Mouse (Mus musculus) MEL (cell line): Measurements from ENCODE around the gene Caprin1. TPM values are rescaled to one million over a fixed set of nuclear protein-coding genes. Genes with fewer than 3 reads are reported as not detected.

Experiments used
- DNase-seq: peaks from one replicate; pipeline ENCODE4 v3.0.0; 2011; ENCODE audit warnings: low read depth, low spot score
- H3K27ac ChIP-seq: 2 replicates; pipeline ENCODE4 v1.5.1; 2012; ENCODE audit warnings: low read depth, mild to moderate bottlenecking, control low read depth, low read length, moderate library complexity; ENCODE audit not compliant: control insufficient read depth
- H3K27me3 ChIP-seq, 2 experiments: fragments of 150-350 bp in 1 of 2; sonication (generic) in 1 of 2; 2 replicates each; pipeline ENCODE4 v1.6.1; 2012; ENCODE audit warnings: low read length in 2 of 2, mild to moderate bottlenecking in 2 of 2, improper control_type of control experiment in 1 of 2, moderate library complexity in 1 of 2; ENCODE audit not compliant: insufficient read depth in 2 of 2, control insufficient read depth in 1 of 2
- H3K36me3 ChIP-seq, 2 experiments: 2 replicates each; pipeline ENCODE4 v1.6.1; 2012 to 2014; ENCODE audit warnings: low read length in 2 of 2, improper control_type of control experiment in 1 of 2, inconsistent platforms in 1 of 2, mild to moderate bottlenecking in 1 of 2; ENCODE audit not compliant: insufficient read depth in 2 of 2, control insufficient read depth in 1 of 2
- H3K4me1 ChIP-seq, 2 experiments: fragments of 150-350 bp in 1 of 2; sonication (generic) in 1 of 2; 2 replicates each; pipeline ENCODE4 v1.6.1; 2012; ENCODE audit warnings: low read length in 2 of 2, improper control_type of control experiment in 1 of 2, mild to moderate bottlenecking in 1 of 2; ENCODE audit not compliant: insufficient read depth in 2 of 2, control insufficient read depth in 1 of 2
- H3K4me3 ChIP-seq, 2 experiments: fragments of 150-350 bp in 1 of 2; sonication (generic) in 1 of 2; 2 replicates each; pipeline ENCODE4 v1.5.1; 2012; ENCODE audit warnings: low read depth in 2 of 2, low read length in 2 of 2, mild to moderate bottlenecking in 2 of 2, moderate library complexity in 2 of 2, control low read depth in 1 of 2, improper control_type of control experiment in 1 of 2; ENCODE audit not compliant: control insufficient read depth in 1 of 2, insufficient read depth in 1 of 2
- H3K79me2 ChIP-seq: 2 replicates; pipeline ENCODE4 v1.6.1; 2012; ENCODE audit warnings: mild to moderate bottlenecking, low read length, moderate library complexity; ENCODE audit not compliant: control insufficient read depth, poor library complexity, insufficient read depth
- H3K9ac ChIP-seq: 2 replicates; pipeline ENCODE4 v1.6.1; 2012; ENCODE audit warnings: low read depth, mild to moderate bottlenecking, control low read depth, low read length, moderate library complexity; ENCODE audit not compliant: control insufficient read depth, poor library complexity, severe bottlenecking
- H3K9me3 ChIP-seq: fragments of 150-350 bp; sonication (generic); replicated peaks from 2 replicates; pipeline ENCODE4 v1.6.1; 2012; ENCODE audit warnings: mild to moderate bottlenecking, low read length, improper control_type of control experiment, moderate library complexity; ENCODE audit not compliant: insufficient read depth
- CHD1 ChIP-seq: IDR thresholded peaks from 2 replicates; pipeline ENCODE4 v1.6.1; 2012; ENCODE audit warnings: low read depth, mild to moderate bottlenecking, inconsistent platforms, low read length, improper control_type of control experiment
- E2F4 ChIP-seq: IDR thresholded peaks from 2 replicates; pipeline ENCODE4 v1.6.1; 2011; ENCODE audit warnings: low read depth, low read length, improper control_type of control experiment, borderline replicate concordance
- MAX ChIP-seq: IDR thresholded peaks from 2 replicates; pipeline ENCODE4 v1.6.1; 2011; ENCODE audit warnings: low read length, improper control_type of control experiment
- MYB ChIP-seq: IDR thresholded peaks from 2 replicates; pipeline ENCODE4 v1.6.1; 2011; ENCODE audit warnings: mild to moderate bottlenecking, low read depth, low read length, improper control_type of control experiment
- MYC ChIP-seq: IDR thresholded peaks from 2 replicates; pipeline ENCODE4 v1.6.1; 2011; ENCODE audit warnings: low read depth, mild to moderate bottlenecking, low read length, improper control_type of control experiment, moderate library complexity
- NELFE ChIP-seq: IDR thresholded peaks from 2 replicates; pipeline ENCODE4 v1.6.1; 2011; ENCODE audit warnings: low read depth, low read length, improper control_type of control experiment
- NRF1 ChIP-seq: IDR thresholded peaks from 2 replicates; pipeline ENCODE4 v1.6.1; 2014; ENCODE audit warnings: low read depth, mild to moderate bottlenecking, inconsistent platforms, low read length, improper control_type of control experiment, moderate library complexity; ENCODE audit not compliant: poor library complexity, insufficient read depth, severe bottlenecking
- RAD21 ChIP-seq: IDR thresholded peaks from 2 replicates; pipeline ENCODE4 v1.6.1; 2011; ENCODE audit warnings: mild to moderate bottlenecking, low read depth, low read length, improper control_type of control experiment
- SMC3 ChIP-seq: IDR thresholded peaks from 2 replicates; pipeline ENCODE4 v1.6.1; 2011; ENCODE audit warnings: low read depth, low read length, improper control_type of control experiment
- TAL1 ChIP-seq: IDR thresholded peaks from 2 replicates; pipeline ENCODE4 v1.6.1; 2012; ENCODE audit warnings: mild to moderate bottlenecking, inconsistent platforms, low read length, moderate library complexity, mixed read lengths
- TBP ChIP-seq: IDR thresholded peaks from 2 replicates; pipeline ENCODE4 v1.8.0; 2011; ENCODE audit warnings: low read depth, low read length, improper control_type of control experiment
- TCF12 ChIP-seq: IDR thresholded peaks from 2 replicates; pipeline ENCODE4 v1.6.1; 2014; ENCODE audit warnings: low read depth, mild to moderate bottlenecking, inconsistent platforms, low read length, improper control_type of control experiment, moderate library complexity
- UBTF ChIP-seq: IDR thresholded peaks from 2 replicates; pipeline ENCODE4 v1.6.1; 2012; ENCODE audit warnings: low read depth, mild to moderate bottlenecking, inconsistent platforms, low read length, improper control_type of control experiment, moderate library complexity, borderline replicate concordance; ENCODE audit not compliant: insufficient read depth
- ZKSCAN1 ChIP-seq: IDR thresholded peaks from 2 replicates; pipeline ENCODE4 v1.6.1; 2012; ENCODE audit warnings: low read depth, mild to moderate bottlenecking, inconsistent platforms, low read length, improper control_type of control experiment, moderate library complexity
- ZMIZ1 ChIP-seq: IDR thresholded peaks from 2 replicates; pipeline ENCODE4 v1.6.1; 2012; ENCODE audit warnings: low read depth, mild to moderate bottlenecking, inconsistent platforms, low read length, improper control_type of control experiment, moderate library complexity
- polyA plus RNA-seq, 2 experiments: library from polyadenylated mRNA; stranded (reverse) in 1 of 2; unstranded in 1 of 2; fragments of >175 nt in 1 of 2; fragments of >200 nt in 1 of 2; gene quantifications; 2 replicates each; pipeline versions ENCODE4 v1.2.1 to v1.2.4; 2012; ENCODE audit warnings: low replicate concordance in 2 of 2, low read depth in 1 of 2; ENCODE audit not compliant: insufficient read length in 2 of 2, insufficient read depth in 1 of 2, missing spikeins in 1 of 2
- total RNA-seq: library from RNA; depleted of rRNA; stranded (reverse); fragments of 300-350 nt; gene quantifications from 2 replicates; pipeline ENCODE4 v1.2.3, GENCODE M21; 2012

The Caprin1 gene
- total and polyA plus RNA-seq, 3 experiments: 209 to 426 (median 239) TPM

- no peaks in the 10 kb centered on the region for H3K79me2 ChIP-seq
- H3K4me1 ChIP-seq: no peaks in the 10 kb centered on the region; a peak in 2 of 4 replicates
- no peak overlapping the region for H3K9ac ChIP-seq
- peaks cover 4 to 18% of the 10 kb centered on the region in 2 experiments; a peak in 3 of 4 replicates for H3K36me3 ChIP-seq
- H3K27me3 ChIP-seq: no peaks in the 10 kb centered on the region
- no peak for TF ChIP-seq ZKSCAN1
- no peak for TF ChIP-seq MAX
- TF ChIP-seq UBTF: no peak
- DNase-seq: no peak
- no peak overlapping the region for H3K4me3 ChIP-seq
- no peaks in the 10 kb centered on the region for H3K9me3 ChIP-seq
- no peak overlapping the region for H3K27ac ChIP-seq
Measured at GRCm38 (mm10) chr2:103743536-103743935, 53.9 kb downstream of the Caprin1 start.

GRCm38 (mm10) chr2:103742821-103743220 lies 54.6 kb downstream of the Caprin1 start:
- no peaks in the 10 kb centered on the region for H3K27me3 ChIP-seq
- no peaks in the 10 kb centered on the region for H3K79me2 ChIP-seq
- no peaks in the 10 kb centered on the region for H3K9me3 ChIP-seq
- H3K27ac ChIP-seq: no peak overlapping the region
- peaks cover 4 to 18% of the 10 kb centered on the region in 2 experiments; a peak in 3 of 4 replicates for H3K36me3 ChIP-seq
- no peaks in the 10 kb centered on the region; a peak in 2 of 4 replicates for H3K4me1 ChIP-seq
- TF ChIP-seq NRF1: no peak
- no peak for TF ChIP-seq MYC
- no peak for TF ChIP-seq ZMIZ1
- TF ChIP-seq TCF12: no peak
- no peak for TF ChIP-seq TBP
- no peak for TF ChIP-seq MAX
- no peak for TF ChIP-seq TAL1
- DNase-seq: no peak
- no peak overlapping the region for H3K4me3 ChIP-seq
- no peak overlapping the region for H3K9ac ChIP-seq

GRCm38 (mm10) chr2:103731423-103731822 lies 66.0 kb downstream of the Caprin1 start:
- Histone ChIP-seq H3K27me3 (no peaks in the 10 kb centered on the region), H3K4me3 (no peak overlapping the region), H3K27ac (no peak overlapping the region), H3K9ac (no peak overlapping the region), H3K4me1 (no peaks in the 10 kb centered on the region), H3K36me3 (peaks cover 0 to 30% of the 10 kb centered on the region in 2 experiments; a peak in 2 of 4 replicates), H3K79me2 (no peaks in the 10 kb centered on the region), H3K9me3 (no peaks in the 10 kb centered on the region)
- DNase-seq: no peak
- no peak for TF ChIP-seq SMC3
- no peak for TF ChIP-seq CHD1
- TF ChIP-seq RAD21: no peak
- no peak for TF ChIP-seq E2F4
- no peak for TF ChIP-seq NELFE
- no peak for TF ChIP-seq MYC
- TF ChIP-seq MYB: no peak
